In genomic region chr2:169272018-169272417, GRCm38 (mm10) we compare ENCODE assay signal across 22 mouse cellular contexts.
DNase-seq lines count a peak whose midpoint lies in the region; ATAC-seq and TF ChIP-seq lines count a peak whose summit lies in the region.
"Had no signal": no experiment of that assay in that cellular context is flagged by ENCODE, and none has a peak within 500 bp of the region (broad histone marks: within the 10 kb centered on the region; RNA-seq: fewer than 3 reads in every experiment).

No protein-coding gene starts in this region.

- H3K36me3 ChIP-seq in forebrain, embryonic 12.5 days (replicated peaks): no peaks in the 10 kb centered on the region
- no peaks in the 10 kb centered on the region for H3K36me3 ChIP-seq in forebrain, embryonic 15.5 days
- no peaks in the 10 kb centered on the region for H3K36me3 ChIP-seq in midbrain, embryonic 14.5 days (ENCODE audit: control insufficient read depth, insufficient read depth, low read length)
- H3K36me3 ChIP-seq: embryonic facial prominence, embryonic 15.5 days; heart, embryonic 13.5 days had no signal

- WGBS in forebrain, embryonic 12.5 days: 28% methylated on average over 4 of the region's 4 CpGs
- WGBS in forebrain, embryonic 15.5 days: 40% methylated on average over 4 of the region's 4 CpGs
- 33% methylated on average over 4 of the region's 4 CpGs for WGBS in midbrain, embryonic 14.5 days

- H3K4me2 ChIP-seq in forebrain, embryonic 12.5 days: no peak overlapping the region
- H3K4me2 ChIP-seq in forebrain, embryonic 15.5 days (replicated peaks): no peak overlapping the region
- no peak overlapping the region for H3K4me2 ChIP-seq in midbrain, embryonic 14.5 days (ENCODE audit: low read length)
- H3K4me2 ChIP-seq: embryonic facial prominence, embryonic 15.5 days; heart, embryonic 13.5 days had no signal

- no peaks in the 10 kb centered on the region for H3K9me3 ChIP-seq in forebrain, embryonic 12.5 days
- no peaks in the 10 kb centered on the region for H3K9me3 ChIP-seq in forebrain, embryonic 15.5 days
- no peaks in the 10 kb centered on the region for H3K9me3 ChIP-seq in midbrain, embryonic 14.5 days (ENCODE audit: control insufficient read depth, low read length)
- H3K9me3 ChIP-seq: embryonic facial prominence, embryonic 15.5 days; heart, embryonic 13.5 days had no signal

- peaks cover 20% of the 10 kb centered on the region for H3K4me1 ChIP-seq in forebrain, embryonic 12.5 days
- H3K4me1 ChIP-seq in forebrain, embryonic 15.5 days: peaks cover 15% of the 10 kb centered on the region
- peaks cover 9% of the 10 kb centered on the region for H3K4me1 ChIP-seq in midbrain, embryonic 14.5 days (ENCODE audit: control insufficient read depth, insufficient read depth, low read length)
- H3K4me1 ChIP-seq: embryonic facial prominence, embryonic 15.5 days; heart, embryonic 13.5 days had no signal

- peaks cover 6% of the 10 kb centered on the region; the same call in 1 of the 2 replicates for H3K27me3 ChIP-seq in forebrain, embryonic 12.5 days
- no peaks in the 10 kb centered on the region for H3K27me3 ChIP-seq in forebrain, embryonic 15.5 days
- no peaks in the 10 kb centered on the region for H3K27me3 ChIP-seq in midbrain, embryonic 14.5 days (ENCODE audit: control insufficient read depth, insufficient read depth, low read length)
- H3K27me3 ChIP-seq: CH12.LX; embryonic facial prominence, embryonic 15.5 days had no signal

- peak; percentile 32; the same call in 1 of the 2 replicates for TF ChIP-seq CTCF in brain, embryonic 14.5 days (IDR thresholded peaks at IDR 0.05; ENCODE audit: borderline replicate concordance, extremely low read depth, insufficient read depth, insufficient read length)

- 0 out of 2 replicates have a peak, but pooled peaks have one; percentile 25 for ATAC-seq in forebrain, embryonic 12.5 days (ENCODE audit: low FRiP score)
- ATAC-seq in forebrain, embryonic 15.5 days (replicated peaks): no peak
- ATAC-seq in midbrain, embryonic 14.5 days (ENCODE audit: low FRiP score, low TSS enrichment): no peak; the same call in 1 of the 2 replicates
- ATAC-seq: activated CD4-positive, CD25-positive, alpha-beta regulatory T cell, adult 4 months had no signal

- H3K27ac ChIP-seq in forebrain, embryonic 12.5 days: peak overlapping the region; percentile 42; the same call in 1 of the 2 replicates
- H3K27ac ChIP-seq in forebrain, embryonic 15.5 days (replicated peaks): no peak overlapping the region
- H3K27ac ChIP-seq in midbrain, embryonic 14.5 days (replicated peaks; ENCODE audit: low read depth, low read length): 0 out of 2 replicates have a peak overlapping the region, but pooled peaks have one; percentile 20
- H3K27ac ChIP-seq: embryonic facial prominence, embryonic 15.5 days; gastrocnemius, adult 2 months; heart, embryonic 13.5 days had no signal

- TF ChIP-seq POLR2A in brain, embryonic 14.5 days (IDR thresholded peaks at IDR 0.05; ENCODE audit: borderline replicate concordance, extremely low read depth, insufficient read depth, insufficient read length, poor library complexity, severe bottlenecking): no peak

- H3K4me3 ChIP-seq in forebrain, embryonic 12.5 days (replicated peaks): no peak overlapping the region
- H3K4me3 ChIP-seq in forebrain, embryonic 15.5 days: no peak overlapping the region
- no peak overlapping the region for H3K4me3 ChIP-seq in midbrain, embryonic 14.5 days (replicated peaks; ENCODE audit: low read depth, low read length)
- H3K4me3 ChIP-seq: embryonic facial prominence, embryonic 15.5 days; gastrocnemius, adult 2 months; heart, embryonic 13.5 days had no signal

- peak; percentile 7 to 8 for DNase-seq in kidney, postnatal 4 days
- DNase-seq in kidney, adult 9 months: no peak
- peak; percentile 20 for DNase-seq in brain, embryonic 14.5 days (ENCODE audit: low read depth)
- peak; percentile 44 for DNase-seq in midbrain, embryonic 14.5 days
- DNase-seq in cerebellum, adult 9-10 months: no peak
- DNase-seq in ovary, postnatal 36 days (ENCODE audit: low spot score): no peak
- DNase-seq: adrenal gland, postnatal 14 days; cerebellum, adult 2 months; gastrocnemius, adult 2 months; heart, postnatal 36 days; kidney, adult 11 months; left cerebral cortex, postnatal 4 days; lung, adult 18-20 months; lung, postnatal 36 days; spleen, adult 18-20 months; thymus, postnatal 14 days had no signal

- no peak overlapping the region for H3K9ac ChIP-seq in forebrain, embryonic 12.5 days
- H3K9ac ChIP-seq in forebrain, embryonic 15.5 days (replicated peaks): no peak overlapping the region
- H3K9ac ChIP-seq in midbrain, embryonic 14.5 days (replicated peaks; ENCODE audit: low read length): no peak overlapping the region
- H3K9ac ChIP-seq: embryonic facial prominence, embryonic 15.5 days; heart, embryonic 13.5 days had no signal

Comparison
In these comparisons a context has a peak if more than half of its experiments do, and no peak if none do; other contexts are left out.
1. DNase-seq: peak in kidney, postnatal 4 days (2 of 2), brain, embryonic 14.5 days (single experiment) and midbrain, embryonic 14.5 days (single experiment); none in kidney, adult 9 months (single experiment), cerebellum, adult 9-10 months (single experiment) and ovary, postnatal 36 days (single experiment).